Mouse (Mus musculus) embryonic fibroblast, embryonic 13.5 days (primary cell): ENCODE results near the gene Magt1.

Experiments used
- CTCF ChIP-seq: IDR thresholded peaks from 2 replicates; pipeline ENCODE4 v1.5.1; 2011; ENCODE audit warnings: mild to moderate bottlenecking, control low read depth, low read length, moderate library complexity, borderline replicate concordance; ENCODE audit not compliant: insufficient read depth
- POLR2A ChIP-seq: IDR thresholded peaks from 2 replicates; pipeline ENCODE4 v1.6.1; 2011; ENCODE audit warnings: low read depth, mild to moderate bottlenecking, control low read depth, low read length, moderate library complexity

DNA sequence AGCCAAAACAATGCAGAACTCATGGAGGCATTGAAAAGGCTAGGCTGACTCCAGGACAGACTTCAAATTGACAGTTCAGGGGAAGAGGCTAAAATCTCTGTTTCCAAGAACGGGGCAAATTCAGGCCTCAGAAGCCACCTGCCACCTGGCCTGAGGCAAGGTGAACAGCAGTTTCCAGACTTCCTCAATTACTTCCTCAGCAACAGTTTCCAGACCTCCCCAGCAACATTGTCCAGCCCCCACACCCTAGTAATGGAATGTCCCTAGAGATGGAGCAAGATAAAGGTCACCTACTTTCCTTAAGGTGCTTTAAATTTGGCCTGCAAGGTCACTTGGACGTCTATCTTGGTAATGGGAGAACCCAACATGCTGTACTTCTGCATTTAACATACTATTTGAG lies 74.0 kb downstream of the Magt1 start:
- no peak for TF ChIP-seq CTCF
- TF ChIP-seq POLR2A, result no peak
